Comparison of ENCODE assay signal across 9 mouse cellular contexts in the genomic region with DNA sequence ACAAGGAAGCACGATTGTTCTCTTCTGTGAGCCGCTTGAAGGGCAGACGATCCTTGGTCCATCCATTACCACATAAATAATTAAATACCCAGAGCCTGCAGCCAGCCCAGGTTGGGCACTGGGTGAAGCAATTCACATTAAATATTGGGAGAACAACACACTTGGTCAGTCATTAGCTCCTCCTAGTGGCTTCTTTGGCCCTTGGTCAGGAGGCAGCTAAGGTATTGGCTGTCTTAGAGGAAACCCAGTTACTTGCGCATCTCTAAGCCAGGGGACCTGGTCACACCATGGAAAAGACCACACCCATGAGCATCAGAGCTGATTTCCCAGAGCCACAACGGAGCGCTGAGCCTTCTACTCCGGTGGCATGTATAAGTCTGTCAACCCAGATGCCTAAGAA.
A peak's percentile ranks its signal among the peaks of the same experiment; 100 is the strongest.
DNase-seq lines count a peak whose midpoint lies in the region; ATAC-seq lines count a peak whose summit lies in the region.
"Had no signal": no experiment of that assay in that cellular context is flagged by ENCODE, and none has a peak within 500 bp of the region (broad histone marks: within the 10 kb centered on the region; RNA-seq: fewer than 3 reads in every experiment).

No protein-coding gene starts in this region.

- H3K27ac ChIP-seq in hindbrain, embryonic 15.5 days (replicated peaks), result no peak overlapping the region
- H3K27ac ChIP-seq: limb, embryonic 13.5 days had no signal

- intact Hi-C loops in gastrocnemius, postnatal 14 days (cut with DNase I; ENCODE audit: low total_unique reads), result no loop called here

- no peak overlapping the region for H3K9ac ChIP-seq in hindbrain, embryonic 15.5 days
- H3K9ac ChIP-seq: limb, embryonic 13.5 days had no signal

- H3K4me3 ChIP-seq in hindbrain, embryonic 15.5 days, result no peak overlapping the region
- H3K4me3 ChIP-seq: limb, embryonic 13.5 days had no signal

- WGBS in hindbrain, embryonic 15.5 days, result 40% methylated on average over 7 of the region's 7 CpGs

- no peaks in the 10 kb centered on the region for H3K36me3 ChIP-seq in hindbrain, embryonic 15.5 days
- H3K36me3 ChIP-seq: limb, embryonic 13.5 days had no signal

- no peak overlapping the region for H3K4me2 ChIP-seq in hindbrain, embryonic 15.5 days
- H3K4me2 ChIP-seq: limb, embryonic 13.5 days had no signal

- H3K9me3 ChIP-seq in hindbrain, embryonic 15.5 days, result no peaks in the 10 kb centered on the region
- H3K9me3 ChIP-seq: limb, embryonic 13.5 days had no signal

- 0 out of 2 replicates have a peak, but pooled peaks cover 2% of the 10 kb centered on the region for H3K27me3 ChIP-seq in hindbrain, embryonic 15.5 days
- H3K27me3 ChIP-seq: limb, embryonic 13.5 days had no signal

- ATAC-seq in hindbrain, embryonic 15.5 days (ENCODE audit: low FRiP score, low read depth), result peak; percentile 51; the same call in 1 of the 2 replicates

- DNase-seq in urinary bladder, postnatal 14 days (ENCODE audit: low spot score), result peak; percentile 20
- no peak for DNase-seq in urinary bladder, adult 18-20 months (ENCODE audit: low spot score in 2 of 2)
- DNase-seq in cerebellum, postnatal 36 days, result peak; percentile 27 to 46
- peak; percentile 48 for DNase-seq in lung, postnatal 25 days (ENCODE audit: low spot score)
- DNase-seq in frontal cortex, postnatal 36 days (ENCODE audit: low spot score in 2 of 2), result no peak
- no peak for DNase-seq in gastrocnemius, postnatal 14 days
- DNase-seq in urinary bladder, adult 2 months (ENCODE audit: low spot score), result no peak

- H3K4me1 ChIP-seq in hindbrain, embryonic 15.5 days (replicated peaks), result peaks cover 15% of the 10 kb centered on the region

Comparison
In these comparisons a context has a peak if more than half of its experiments do, and no peak if none do; other contexts are left out.
1. DNase-seq: peak in urinary bladder, postnatal 14 days (single experiment), cerebellum, postnatal 36 days (2 of 2) and lung, postnatal 25 days (single experiment); none in urinary bladder, adult 18-20 months (0 of 2), frontal cortex, postnatal 36 days (0 of 2), gastrocnemius, postnatal 14 days (single experiment) and urinary bladder, adult 2 months (single experiment).